Mouse (Mus musculus) adrenal gland, adult 10 weeks (tissue): ENCODE results near the gene Gm5930. TPM values are rescaled to one million over a fixed set of nuclear protein-coding genes. Genes with fewer than 3 reads are reported as not detected.

Source experiments
- polyA plus RNA-seq: library from polyadenylated mRNA; stranded (reverse); fragments of 350-450 nt; fragmentation: Illumina TruSeq; extraction: RNeasy Lipid Tissue Mini Kit (QIAGEN cat#74804); gene quantifications from one replicate; pipeline ENCODE4 v1.2.3, GENCODE M21; 2014; ENCODE audit warnings: low read depth, low replicate concordance

Gene Gm5930
- polyA plus RNA-seq = not detected

GRCm38 (mm10) chr14:44338484-44338883, at the start of gene Gm5930:
Gene Gm5930, minus strand, starts transcription at chr14:44338584.

GRCm38 (mm10) chr14:44365057-44365456, 26.7 kb upstream of the Gm5930 start, which contains the start of gene Gm8229:
Gene Gm8229, plus strand, starts transcription at chr14:44365357.

GRCm38 (mm10) chr14:44285280-44285679, 53.1 kb downstream of the Gm5930 start, which contains the start of gene Gm8220:
Gene Gm8220, plus strand, starts transcription at chr14:44285580.

Other genes starting within 250 kb of the Gm5930 start
- 6.2 TPM for gene Ear2, start 235.9 kb downstream of the Gm5930 start, polyA plus RNA-seq
- gene Gm3327, start 214.7 kb downstream of the Gm5930 start, polyA plus RNA-seq = not detected
- not detected for gene Gm8212, start 140.9 kb downstream of the Gm5930 start, polyA plus RNA-seq
- gene 4930503E14Rik, start 125.3 kb downstream of the Gm5930 start, polyA plus RNA-seq = not detected
- gene Gm8220, start 53.0 kb downstream of the Gm5930 start, polyA plus RNA-seq = not detected
- gene Gm8229, start 26.8 kb upstream of the Gm5930 start, polyA plus RNA-seq = not detected
- gene Gm3371, start 72.1 kb upstream of the Gm5930 start, polyA plus RNA-seq = not detected
- not detected for gene Gm8232, start 95.1 kb upstream of the Gm5930 start, polyA plus RNA-seq
- gene BC061237, start 153.9 kb upstream of the Gm5930 start, polyA plus RNA-seq = not detected
- not detected for gene Gm17093, start 179.7 kb upstream of the Gm5930 start, polyA plus RNA-seq
- not detected for gene Gm8247, start 244.6 kb upstream of the Gm5930 start, polyA plus RNA-seq